Mouse (Mus musculus) gonadal fat pad, adult 2 months (tissue): ENCODE results near the gene Fbxw7. TPM values are rescaled to one million over a fixed set of nuclear protein-coding genes. Genes with fewer than 3 reads are reported as not detected.

Experiments used
- DNase-seq: peaks from one replicate; pipeline ENCODE4 v3.0.0-alpha.2; 2012; ENCODE audit warnings: low read depth
- polyA plus RNA-seq: library from polyadenylated mRNA; depleted of rRNA; stranded (reverse); fragments of >200 nt; gene quantifications from 2 replicates; pipeline ENCODE4 v1.2.3, GENCODE M21; 2012

Gene Fbxw7
- polyA plus RNA-seq, 1 experiment, result 4.9 TPM

DNA sequence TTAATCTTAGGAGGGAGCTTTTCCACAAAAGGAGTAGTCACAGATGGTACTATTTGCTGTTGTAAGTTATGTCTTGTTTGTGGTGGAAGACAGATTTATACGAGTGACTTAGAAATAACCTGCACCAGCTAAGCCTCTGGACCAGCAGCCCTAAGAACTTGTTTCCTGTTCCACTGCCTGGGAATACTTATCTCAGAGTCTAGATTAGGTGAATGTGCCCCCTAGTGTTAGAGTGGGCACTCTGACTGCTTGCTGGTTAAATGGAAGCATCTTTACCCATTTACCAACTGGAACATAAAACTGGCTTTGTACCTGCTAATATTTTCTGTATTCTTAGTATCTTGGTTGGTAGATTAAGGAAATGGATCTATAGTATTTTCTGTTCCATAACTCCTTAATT lies 74.6 kb downstream of the Fbxw7 start:
- DNase-seq, result no peak

DNA sequence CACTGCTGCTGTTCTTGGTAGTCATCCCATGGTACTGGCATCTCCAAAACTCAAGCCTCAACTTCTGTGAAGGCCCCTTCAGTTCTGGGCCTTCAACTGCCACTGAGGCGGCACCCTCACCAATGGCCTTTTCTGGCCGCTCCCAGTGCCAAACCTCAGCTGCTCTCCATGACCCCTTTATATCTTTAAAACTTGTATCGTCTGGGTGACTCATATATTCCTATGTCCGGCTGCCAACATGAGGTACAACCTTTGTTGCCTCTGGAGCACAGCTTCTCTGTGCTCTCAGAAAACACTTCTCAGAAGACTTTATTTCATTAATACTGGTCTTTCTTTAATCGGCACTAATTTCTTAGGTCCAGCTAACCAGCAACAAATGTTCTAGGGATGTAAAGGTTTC lies 75.9 kb downstream of the Fbxw7 start:
- no peak for DNase-seq

DNA sequence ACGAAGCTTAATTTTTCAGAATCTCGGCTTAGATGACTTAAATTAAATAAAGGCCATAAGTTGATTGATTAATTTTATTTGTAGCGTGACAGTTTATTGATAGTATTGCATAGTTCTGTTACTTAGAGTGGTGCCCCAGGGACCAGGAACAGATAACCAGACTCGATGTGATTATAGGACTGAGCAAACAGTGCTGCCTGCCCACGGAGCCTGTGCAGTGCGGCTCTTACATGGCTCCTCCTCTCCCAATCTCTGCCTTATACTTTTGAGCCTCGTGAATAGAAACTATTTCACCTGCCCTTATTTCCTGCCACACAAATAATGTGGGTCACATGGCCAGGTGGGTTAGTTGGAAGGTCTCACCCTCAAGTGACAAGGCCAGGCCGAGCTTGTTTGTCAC lies 82.9 kb downstream of the Fbxw7 start:
- no peak for DNase-seq

DNA sequence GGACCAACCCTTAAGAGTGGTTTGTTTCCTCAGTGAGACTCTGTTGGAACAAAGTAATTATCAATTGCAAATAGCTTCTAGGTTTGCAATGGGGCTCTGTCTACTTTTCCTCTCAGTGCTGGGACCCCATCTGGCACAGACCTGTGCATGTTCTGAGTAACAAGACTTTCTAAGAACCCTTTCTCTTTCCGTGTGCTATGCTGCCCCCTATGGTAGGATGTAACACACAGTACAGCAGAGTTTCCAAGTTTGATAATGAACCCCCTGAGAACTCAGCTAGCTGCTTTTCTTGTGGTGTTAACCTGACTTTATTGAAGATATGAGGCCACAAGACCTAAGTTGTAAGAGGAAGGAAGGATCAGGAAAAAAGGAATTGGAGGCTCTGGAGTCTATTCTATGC lies 91.5 kb downstream of the Fbxw7 start:
- DNase-seq, result no peak

DNA sequence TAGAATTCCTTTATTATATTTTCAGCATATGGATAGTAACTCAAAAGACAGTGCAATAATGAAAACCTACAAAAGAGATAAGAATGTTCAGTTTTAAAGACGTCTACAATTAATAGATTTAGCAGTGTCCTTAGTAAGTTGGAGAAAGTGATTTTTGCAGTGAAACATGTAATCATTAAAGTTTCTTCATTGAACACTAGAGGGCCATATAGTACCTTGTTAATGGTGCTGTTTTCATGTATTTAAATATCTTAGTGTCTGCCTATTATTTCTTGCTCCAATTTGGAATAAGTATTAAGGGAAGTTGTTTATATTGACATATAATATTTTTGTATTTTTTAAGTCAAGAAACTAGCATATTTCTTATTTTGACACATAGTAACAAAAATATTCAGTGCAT lies 99.2 kb downstream of the Fbxw7 start:
- DNase-seq, result no peak

DNA sequence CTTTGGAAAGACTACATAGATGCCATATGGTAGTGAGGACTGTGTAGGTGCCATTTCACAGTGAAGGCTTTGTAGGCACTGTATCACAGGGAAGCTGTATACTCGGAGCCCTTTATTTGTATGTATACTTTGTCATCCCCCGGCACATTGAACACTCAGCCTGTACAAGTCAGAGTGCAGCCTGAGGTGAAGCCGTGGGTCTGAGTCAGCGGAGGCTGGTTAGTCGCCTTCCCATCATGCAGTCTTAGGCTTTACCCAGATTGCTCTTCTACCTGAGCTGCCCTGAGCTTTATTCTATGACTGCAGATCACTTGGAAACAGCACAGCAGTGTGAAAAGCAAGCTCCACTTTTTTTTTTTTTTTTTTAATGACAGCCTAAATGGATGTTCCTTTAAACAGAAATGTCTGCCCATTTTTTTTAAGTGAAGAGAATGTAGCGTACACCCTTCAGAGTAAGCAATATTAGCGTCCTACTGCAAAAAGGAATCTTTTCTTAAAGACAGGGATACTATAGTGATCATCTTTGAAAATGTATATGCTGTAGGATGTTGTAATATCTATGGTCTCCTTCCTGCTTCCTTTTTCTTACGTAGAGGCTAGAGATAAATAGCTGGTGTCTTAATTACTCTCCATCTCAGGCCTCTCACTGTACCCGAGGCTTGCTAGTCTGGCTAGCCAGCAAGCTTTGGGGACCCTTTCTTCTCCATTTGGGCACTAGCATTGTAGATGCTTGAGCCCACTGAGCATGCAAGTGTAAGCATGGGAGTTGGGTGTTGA lies 103.0 kb downstream of the Fbxw7 start:
- no peak for DNase-seq

DNA sequence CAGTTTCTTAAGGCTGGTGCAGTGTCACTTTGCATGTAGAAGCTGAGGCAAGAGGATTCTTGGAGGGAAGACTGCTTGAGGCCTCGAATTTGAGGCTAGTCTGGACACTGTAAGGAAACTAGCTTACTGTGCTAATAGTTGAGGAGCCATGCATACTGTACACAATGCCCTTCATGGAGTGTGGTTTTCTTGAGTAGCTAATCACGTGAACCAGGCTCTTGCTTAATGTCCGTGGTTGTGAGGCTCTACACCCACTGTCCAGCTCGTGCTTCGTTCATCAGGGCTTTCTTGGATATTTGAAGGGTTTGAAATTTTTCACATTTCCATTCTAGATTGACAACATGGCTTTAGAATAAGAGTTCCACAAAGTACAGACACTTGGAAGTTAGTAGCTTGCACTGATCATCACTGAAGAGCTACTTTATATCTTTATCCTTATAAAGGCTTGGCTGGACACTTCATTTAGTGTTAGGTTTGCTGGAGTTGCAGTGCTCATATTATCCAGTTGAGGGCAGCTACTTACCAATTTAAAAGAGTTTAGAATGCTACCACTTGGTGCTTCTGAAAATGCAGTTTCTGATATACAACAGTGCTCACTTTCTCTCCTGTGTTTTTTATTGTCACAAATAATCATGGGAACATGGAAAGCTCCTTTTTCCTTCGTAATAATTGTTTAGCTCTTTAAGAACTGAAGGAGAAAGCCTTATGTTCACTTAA lies 106.8 kb downstream of the Fbxw7 start:
- no peak for DNase-seq

DNA sequence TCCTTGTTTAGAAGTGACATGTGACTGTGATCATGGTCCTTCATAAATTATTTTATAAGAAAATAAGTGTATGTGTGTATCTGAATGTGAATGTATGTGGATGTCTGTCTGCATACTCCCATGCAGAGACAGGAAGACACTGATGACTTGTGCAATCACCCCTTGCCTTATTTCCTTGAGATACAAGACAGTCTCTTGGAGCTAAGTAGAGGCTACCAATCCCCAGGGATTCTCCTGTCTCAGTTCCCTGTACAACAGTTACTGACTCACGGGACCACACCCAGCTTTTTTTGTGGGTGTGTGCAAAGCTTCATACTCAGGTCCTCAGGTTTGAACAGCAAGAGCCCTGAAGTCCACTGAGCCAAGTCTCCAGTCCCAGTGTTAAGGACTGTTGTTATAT lies 108.2 kb downstream of the Fbxw7 start:
- no peak for DNase-seq

DNA sequence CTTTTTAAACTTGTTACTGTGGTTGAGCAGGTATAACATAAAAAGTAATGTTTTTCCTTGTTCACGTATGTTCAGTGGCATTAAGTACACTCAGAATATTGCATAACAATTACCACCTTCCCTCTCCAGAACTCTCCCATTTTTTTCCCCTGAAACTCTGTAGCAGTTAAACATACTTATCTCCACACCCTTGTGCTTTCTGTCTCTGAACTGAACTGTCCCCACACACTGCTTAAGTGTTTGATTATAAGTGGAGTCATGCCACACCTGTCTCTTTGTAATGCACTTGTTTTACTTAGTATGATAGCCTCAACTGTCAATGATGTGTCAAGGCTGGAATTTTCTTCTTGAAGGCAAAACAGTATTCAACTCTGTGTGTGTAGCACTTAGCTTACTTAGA lies 108.6 kb downstream of the Fbxw7 start:
- no peak for DNase-seq

DNA sequence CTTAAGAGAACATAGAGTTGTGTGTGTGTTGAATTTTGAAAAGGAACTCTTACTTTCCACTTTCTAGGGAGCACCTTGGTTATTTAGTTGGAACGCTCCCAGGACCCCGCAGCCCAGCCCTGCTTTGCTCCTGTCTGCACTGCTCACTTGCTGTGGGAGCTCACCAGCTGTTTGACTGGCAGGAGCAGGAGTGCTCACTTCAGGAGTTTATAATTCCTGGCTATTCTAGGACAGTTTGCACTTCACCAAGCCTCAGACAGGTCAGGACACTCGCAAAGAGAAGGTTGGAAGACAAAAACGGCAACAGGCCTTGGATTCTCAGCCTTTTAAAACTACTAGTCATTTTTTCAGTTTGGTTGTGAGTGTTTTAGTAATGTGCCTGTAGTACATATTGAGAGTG lies 110.2 kb downstream of the Fbxw7 start:
- DNase-seq, result no peak

DNA sequence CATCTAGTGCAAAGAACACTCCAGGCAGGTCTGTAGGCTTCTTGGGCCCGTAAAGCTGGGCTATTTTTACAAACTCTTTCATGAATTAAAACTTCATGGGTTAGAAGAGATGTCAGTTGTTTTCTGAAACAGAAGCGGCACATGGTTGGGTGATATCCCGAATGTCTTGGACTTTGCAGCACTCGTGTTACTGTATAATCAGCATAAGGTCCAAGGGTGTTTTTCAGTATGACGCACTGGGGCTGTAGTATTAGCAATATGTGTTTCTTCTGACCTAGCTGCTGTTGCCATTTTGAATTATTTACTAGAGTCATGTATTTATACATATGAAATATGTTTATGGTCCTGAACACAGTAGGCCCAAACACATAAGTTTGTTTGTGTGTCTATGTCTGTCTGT lies 111.1 kb downstream of the Fbxw7 start:
- no peak for DNase-seq

DNA sequence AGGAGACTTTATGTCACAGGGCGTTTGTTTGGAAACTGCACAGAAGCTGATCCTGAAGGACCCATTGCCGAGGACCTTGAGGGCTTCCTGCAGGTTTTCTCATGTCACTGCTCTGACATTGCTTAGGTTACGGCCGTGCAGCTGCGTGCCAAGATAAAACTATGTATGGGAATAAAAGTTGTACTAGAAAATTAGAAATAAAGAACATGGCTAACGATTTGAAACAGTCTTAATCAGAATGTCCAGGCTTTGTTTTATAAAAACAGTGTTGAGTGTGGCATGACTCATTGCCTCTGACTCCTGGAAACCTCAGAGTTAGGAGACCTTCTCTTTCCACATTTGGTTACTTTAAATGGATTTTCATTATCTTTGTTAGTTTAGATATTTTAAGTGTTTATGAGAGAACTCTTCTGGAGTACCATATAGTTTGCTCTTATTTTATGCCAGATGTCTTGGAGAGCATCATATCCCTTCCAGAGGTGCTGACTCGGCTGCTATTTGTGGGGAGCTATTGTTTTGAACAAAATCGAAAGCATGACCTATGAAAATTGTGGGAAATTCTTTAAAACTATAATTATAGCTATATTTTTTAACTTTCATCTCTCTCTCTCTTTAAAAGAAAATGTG lies 112.2 kb downstream of the Fbxw7 start:
- DNase-seq, result no peak

DNA sequence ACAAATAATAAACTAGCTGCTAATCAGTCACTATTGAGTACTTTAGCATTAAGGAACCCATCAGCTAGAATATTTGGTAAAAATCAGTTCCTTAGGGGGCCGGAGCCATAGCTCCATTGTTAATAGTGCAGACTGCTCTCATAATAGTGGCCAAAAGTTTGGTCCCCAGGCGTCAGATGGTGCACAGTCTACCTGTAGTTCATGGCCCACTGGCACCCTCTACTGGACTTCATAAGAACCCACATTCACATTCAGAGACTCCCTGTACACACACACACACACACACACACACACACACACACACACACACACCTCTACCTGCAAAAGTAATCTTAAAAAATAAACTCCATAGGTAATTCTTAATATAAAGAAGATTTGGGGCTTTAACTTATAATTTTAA lies 112.8 kb downstream of the Fbxw7 start:
- DNase-seq, result no peak

DNA sequence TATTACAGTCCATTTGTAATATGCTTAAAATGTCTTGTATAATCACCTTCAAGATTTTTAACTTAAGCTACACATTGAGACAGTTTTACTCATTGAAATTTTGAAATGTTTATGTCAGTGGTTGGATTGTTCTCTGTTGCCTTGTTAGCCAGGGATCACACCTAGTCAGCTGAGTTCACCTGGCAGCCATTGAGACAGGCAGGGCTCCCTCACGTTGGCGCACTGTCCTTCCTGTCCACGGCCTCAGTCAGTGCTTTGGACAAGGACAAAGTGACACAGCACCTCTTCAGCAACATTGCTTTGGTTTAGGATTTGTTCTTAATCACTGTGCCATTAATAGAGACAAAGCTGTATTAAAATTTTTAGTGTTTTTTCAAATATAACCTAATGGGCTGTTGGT lies 114.1 kb downstream of the Fbxw7 start:
- no peak for DNase-seq

DNA sequence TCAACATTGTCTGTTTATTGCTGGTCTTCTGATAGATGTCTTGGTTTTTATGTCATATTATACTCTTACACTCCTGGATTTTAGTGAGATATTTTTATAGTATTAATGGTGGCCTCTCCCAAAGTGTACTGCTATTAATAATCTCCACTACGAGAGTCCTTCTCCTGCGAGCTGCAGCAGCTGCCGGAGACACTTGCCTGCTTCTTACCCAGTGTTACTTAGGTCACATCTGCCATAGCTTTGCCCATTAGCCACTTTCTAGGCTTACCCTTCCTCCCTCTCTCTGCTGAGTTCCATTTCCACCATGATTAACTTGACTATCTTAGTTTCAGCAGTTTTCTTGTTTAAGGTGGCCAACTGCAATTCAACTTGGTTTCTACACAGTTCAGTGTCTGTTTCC lies 115.6 kb downstream of the Fbxw7 start:
- no peak for DNase-seq

DNA sequence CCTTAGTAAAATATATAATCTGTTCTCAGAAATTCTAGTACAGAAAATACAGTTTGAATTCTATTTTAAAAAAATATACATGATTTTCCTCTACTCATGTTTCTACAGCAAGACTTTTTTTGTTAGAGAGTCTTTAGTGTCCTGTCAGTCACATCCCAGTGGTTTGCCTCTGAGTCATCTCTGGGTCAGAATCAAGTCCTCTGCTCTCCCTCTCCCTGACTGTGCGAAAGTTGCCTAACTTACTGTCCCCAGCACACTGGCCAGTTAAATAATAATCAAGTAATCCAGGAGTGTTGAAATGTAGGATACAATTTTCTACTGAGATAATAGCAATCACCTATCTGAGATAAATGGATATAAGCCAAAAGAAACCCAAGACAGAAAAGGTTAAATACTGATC lies 120.7 kb downstream of the Fbxw7 start:
- DNase-seq, result no peak

DNA sequence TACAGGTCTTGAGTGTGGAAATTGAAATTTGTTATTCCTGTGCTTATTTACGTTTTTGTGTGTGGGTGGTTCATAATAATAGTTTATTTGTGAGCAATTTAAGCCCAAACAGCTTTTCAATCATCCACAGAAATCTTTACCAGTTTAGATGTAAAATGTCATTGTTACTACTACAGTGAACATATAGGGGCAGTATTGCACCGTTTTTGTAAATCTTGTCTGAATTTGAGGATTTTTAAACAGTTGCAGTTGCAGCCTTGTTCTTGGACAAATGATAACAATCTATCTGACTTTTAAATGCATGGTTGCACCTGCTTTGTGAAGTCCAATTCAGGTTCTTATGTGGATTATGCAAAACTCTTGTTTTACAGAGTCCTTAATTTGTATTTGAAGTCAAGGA lies 121.2 kb downstream of the Fbxw7 start:
- no peak for DNase-seq

DNA sequence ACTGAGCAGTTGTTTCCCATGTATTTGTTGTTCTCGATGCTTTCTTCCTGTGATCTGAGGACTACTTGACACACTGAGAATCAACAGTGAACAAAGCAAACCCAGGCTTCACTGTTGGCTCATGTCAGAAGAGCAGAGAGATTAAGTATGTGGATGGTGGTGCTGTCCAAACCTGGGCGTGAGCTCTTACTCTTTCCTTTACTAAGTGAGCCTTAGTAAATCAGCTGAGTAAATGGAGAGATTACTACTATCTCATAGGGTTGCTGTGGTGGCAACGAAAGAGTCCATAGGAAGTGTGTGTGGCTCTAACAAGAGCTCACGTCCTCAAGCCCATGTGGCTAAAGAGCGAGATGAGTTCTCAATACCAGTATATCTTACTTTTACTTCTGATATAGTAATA lies 121.9 kb downstream of the Fbxw7 start:
- no peak for DNase-seq

DNA sequence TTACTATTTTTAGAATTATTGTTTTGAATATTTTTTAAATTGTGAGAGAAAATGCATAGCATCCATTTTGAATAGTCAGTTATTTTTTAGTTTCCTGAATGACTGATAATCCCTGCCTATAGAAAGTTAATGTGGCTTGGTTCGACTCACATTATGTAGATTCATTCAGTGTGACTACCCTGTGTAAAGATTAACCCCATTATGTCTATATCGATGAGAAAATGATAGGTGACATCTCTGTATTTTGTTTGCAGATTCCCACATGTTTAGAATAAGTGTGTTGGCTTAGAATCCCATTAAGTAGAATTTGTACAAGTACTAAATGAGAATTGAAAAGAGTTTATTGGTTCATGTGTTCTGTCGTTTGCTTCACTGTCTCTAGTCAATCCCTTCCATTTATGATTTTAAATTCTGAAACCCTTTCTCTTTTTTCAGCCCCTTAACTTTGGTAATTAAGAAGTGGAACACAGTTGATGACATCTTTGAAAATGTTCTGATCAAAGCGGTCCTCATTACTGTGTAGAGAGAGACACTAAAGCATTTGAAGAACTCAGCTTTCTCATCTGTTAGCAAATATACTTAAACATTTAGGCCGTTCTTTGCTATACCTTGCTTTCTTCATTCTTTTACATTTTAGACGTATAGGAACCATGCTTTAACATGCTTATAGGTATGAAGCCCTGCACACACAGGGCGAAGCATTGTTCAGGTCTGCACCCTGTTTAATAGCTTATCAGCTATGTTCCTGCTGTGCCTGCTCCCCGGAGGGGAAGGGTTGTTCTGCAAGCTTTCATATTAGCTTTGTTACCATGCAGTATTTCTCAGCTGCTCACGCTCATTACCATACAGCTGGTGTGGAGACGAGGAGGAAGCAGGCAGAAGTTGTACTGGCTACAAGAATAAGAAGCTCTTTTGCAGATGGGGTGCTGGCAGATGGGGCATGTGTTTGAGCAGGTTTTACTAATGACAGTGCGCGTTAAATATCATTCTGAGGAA lies 122.6 kb downstream of the Fbxw7 start:
- no peak for DNase-seq

DNA sequence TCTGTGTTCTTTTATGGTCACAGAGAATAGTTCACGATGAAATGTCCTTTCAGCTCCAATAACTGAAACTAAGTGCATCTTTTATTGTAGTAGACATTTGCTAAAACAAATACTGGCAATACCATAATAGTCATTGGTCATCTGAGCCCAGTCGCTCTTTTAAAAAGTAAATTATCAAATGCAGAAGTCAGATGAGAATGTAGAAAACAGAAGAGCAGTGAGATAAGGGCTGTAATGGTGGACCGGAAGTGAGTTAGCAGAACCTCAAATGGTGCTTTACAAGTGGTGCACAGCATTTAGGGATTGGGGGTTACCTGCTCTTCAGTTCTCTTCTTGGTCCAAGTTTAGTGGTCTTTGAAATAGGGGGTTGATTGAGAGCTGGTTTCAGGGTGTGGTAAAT lies 129.9 kb downstream of the Fbxw7 start:
- DNase-seq, result no peak

DNA sequence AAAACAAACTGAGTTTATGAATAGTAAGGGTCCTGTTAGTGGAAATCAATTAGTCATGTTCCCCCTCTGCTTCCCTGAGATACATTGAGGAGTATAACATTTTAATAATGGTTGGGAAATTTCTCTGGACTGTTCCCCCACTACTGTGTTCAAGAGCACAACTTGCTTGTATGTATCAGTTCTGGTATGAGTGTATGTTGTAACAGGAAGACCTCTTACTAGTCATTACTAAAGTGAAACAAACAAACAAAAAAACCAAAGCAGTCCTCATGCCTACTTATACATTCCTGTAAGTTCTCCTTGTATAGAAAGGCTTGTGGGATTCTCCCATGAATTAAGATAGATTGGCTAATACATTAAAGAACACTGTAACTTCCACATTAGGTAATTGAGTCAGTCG lies 131.3 kb downstream of the Fbxw7 start:
- no peak for DNase-seq

DNA sequence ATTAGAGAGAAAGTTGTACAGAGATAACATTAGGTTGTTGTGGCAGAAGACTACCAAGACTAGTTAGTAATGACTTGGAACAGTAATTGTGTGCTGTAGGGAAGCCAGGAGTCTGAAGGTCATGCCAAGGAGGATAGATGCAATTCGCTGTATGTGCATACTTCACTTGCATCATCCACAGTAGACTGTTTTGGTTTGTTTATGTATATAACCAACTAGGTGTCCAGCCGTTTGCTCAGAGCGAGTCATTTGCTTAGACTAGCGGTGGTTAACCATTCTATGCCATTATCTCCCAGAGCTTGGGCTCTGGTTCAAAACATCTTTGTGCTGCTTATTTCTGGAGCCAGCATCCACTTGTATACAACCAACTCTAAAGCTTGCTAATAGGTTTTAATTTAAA lies 134.3 kb downstream of the Fbxw7 start:
- DNase-seq, result no peak
